Mouse (Mus musculus) embryonic facial prominence, embryonic 14.5 days (tissue): Measurements from ENCODE around the gene Vps33a. TPM values are rescaled to one million over a fixed set of nuclear protein-coding genes. Genes with fewer than 3 reads are reported as not detected.
"Not testable (repeated sequence)": the region's sequence is repeated elsewhere in the genome, so short reads cannot be mapped to it uniquely, and the experiment has no call there.

ENCODE experiments used
- ATAC-seq: fragments of 200-750 bp; cut with Nextera tagmentation; 2 replicates; pipeline ENCODE4 v1.8.0; 2017; ENCODE audit warnings: low read depth, moderate number of reproducible peaks, moderate TSS enrichment
- DNase-seq: peaks from one replicate; pipeline ENCODE4 v3.0.0-alpha.2; 2015; ENCODE audit warnings: low spot score
- H3K27ac ChIP-seq: fragments of 300-500 bp; sonication (generic); replicated peaks from 2 replicates; pipeline ENCODE4 v1.5.1; 2014; ENCODE audit warnings: low read depth, mild to moderate bottlenecking, low read length, moderate library complexity
- H3K27me3 ChIP-seq: fragments of 300-500 bp; sonication (generic); replicated peaks from 2 replicates; pipeline ENCODE4 v1.6.1; 2014; ENCODE audit warnings: low read length; ENCODE audit not compliant: control insufficient read depth, insufficient read depth
- H3K36me3 ChIP-seq: fragments of 300-500 bp; sonication (generic); 2 replicates; pipeline ENCODE4 v1.6.1; 2014; ENCODE audit warnings: low read length, mixed read lengths; ENCODE audit not compliant: control insufficient read depth, insufficient read depth
- H3K4me1 ChIP-seq: fragments of 300-500 bp; sonication (generic); 2 replicates; pipeline ENCODE4 v1.6.1; 2014; ENCODE audit warnings: antibody characterized with exemption, low read length; ENCODE audit not compliant: control insufficient read depth, insufficient read depth
- H3K4me2 ChIP-seq: fragments of 300-500 bp; sonication (generic); 2 replicates; pipeline ENCODE4 v1.6.1; 2014; ENCODE audit warnings: low read depth, mild to moderate bottlenecking, low read length, moderate library complexity, mixed read lengths
- H3K4me3 ChIP-seq: fragments of 300-500 bp; sonication (generic); 2 replicates; pipeline ENCODE4 v1.5.1; 2014; ENCODE audit warnings: low read depth, mild to moderate bottlenecking, low read length
- H3K9ac ChIP-seq: fragments of 300-500 bp; sonication (generic); 2 replicates; pipeline ENCODE4 v1.6.1; 2014; ENCODE audit warnings: low read depth, mild to moderate bottlenecking, low read length, moderate library complexity, mixed read lengths
- H3K9me3 ChIP-seq: fragments of 300-500 bp; sonication (generic); 2 replicates; pipeline ENCODE4 v1.6.1; 2016; ENCODE audit warnings: low read length; ENCODE audit not compliant: control insufficient read depth
- WGBS: fragments of 180-500 bp; shearing (Covaris S2); extraction: QIAGEN DNeasy Blood & Tissue Kit; methylation state at CpG from one replicate; pipeline ENCODE4 v1.1.7; 2014; 5-methylcytosine and 5-hydroxymethylcytosine counted together
- polyA plus RNA-seq: library from polyadenylated mRNA; unstranded; fragments of >200 nt; fragmentation: Nextera tagmentation; extraction: Ambion mirVana; gene quantifications from 2 replicates; pipeline ENCODE4 v1.2.1, GENCODE M21; 2014

The Vps33a gene
- polyA plus RNA-seq, 1 experiment from 2014 or later = 23.8 TPM

DNA sequence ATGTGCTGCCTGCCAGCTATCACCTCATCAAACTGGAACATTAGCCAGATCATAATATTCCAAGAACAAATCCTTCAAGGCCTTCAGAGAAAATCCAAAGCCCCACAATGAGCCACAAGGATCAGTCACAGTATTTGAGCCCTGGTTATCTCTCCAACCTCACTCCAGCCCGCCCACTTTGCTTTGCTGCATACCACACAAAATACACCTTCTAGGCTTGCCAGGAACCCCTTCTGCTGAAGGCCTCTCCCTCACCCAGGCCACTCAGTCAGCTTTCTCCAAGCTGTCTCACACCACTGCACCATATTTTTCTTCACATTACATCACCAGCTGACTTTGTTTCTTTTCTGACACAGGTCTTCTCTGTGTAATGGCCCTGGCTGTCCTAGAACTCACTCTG is 50.7 kb downstream of the Vps33a start:
- no peaks in the 10 kb centered on the region for H3K27me3 ChIP-seq
- H3K4me1 ChIP-seq = peaks cover 7% of the 10 kb centered on the region
- H3K36me3 ChIP-seq = peaks cover 22% of the 10 kb centered on the region
- no peaks in the 10 kb centered on the region for H3K9me3 ChIP-seq
- ATAC-seq (no peak), DNase-seq (no peak)
- no peak overlapping the region for H3K9ac ChIP-seq
- WGBS = 85% methylated on average over 1 of the region's 1 CpGs
- no peak overlapping the region for H3K4me3 ChIP-seq
- H3K4me2 ChIP-seq = no peak overlapping the region
- H3K27ac ChIP-seq = no peak overlapping the region

DNA sequence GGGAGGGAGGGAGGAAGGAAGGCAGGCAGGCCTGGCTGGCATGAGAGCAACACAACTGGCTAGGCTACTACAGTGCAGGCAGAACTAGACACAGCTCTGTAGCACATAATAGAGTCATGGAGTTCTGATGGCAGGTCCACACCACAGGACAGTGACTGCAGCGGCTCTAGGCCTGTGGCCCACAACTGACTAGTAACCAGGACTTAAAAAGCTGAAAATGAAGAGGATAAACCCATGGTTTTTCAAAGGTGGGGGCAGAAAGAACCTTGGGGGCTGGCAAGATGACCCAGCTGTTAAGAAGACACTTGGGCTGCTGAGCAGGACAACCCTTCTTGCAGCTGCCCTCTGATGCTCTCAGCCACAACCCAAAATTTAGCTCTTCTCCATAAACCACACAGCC is 51.2 kb downstream of the Vps33a start:
- Histone ChIP-seq H3K36me3 (peaks cover 24% of the 10 kb centered on the region), H3K4me3 (no peak overlapping the region), H3K9ac (0 out of 2 replicates have a peak overlapping the region, but pooled peaks have one; percentile 8), H3K4me1 (peaks cover 7% of the 10 kb centered on the region), H3K9me3 (no peaks in the 10 kb centered on the region), H3K27me3 (no peaks in the 10 kb centered on the region), H3K27ac (no peak overlapping the region), H3K4me2 (no peak overlapping the region)
- DNase-seq (no peak), ATAC-seq (no peak)
- WGBS = 100% methylated on average over 1 of the region's 1 CpGs

DNA sequence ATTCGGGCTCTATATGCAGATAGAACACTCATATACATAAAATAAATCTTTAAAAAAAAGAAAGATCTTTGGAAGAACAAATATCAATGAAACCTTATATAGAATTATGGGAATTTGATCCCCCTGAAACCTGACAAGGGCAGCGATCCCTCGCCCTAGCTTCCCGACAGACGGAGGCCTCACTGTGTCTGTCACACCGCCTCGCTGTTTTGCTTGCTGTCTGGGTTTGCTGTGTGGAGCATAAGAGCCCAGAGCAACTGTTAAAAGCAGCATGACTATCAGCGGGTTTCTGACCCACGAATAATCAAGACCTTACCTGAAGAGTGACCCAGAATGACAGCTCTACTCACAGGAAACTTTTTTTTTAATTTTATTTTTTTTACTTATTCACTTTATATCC is 52.2 kb downstream of the Vps33a start:
- Histone ChIP-seq H3K4me2 (no peak overlapping the region), H3K27ac (no peak overlapping the region), H3K27me3 (no peaks in the 10 kb centered on the region), H3K36me3 (peaks cover 34% of the 10 kb centered on the region), H3K9me3 (no peaks in the 10 kb centered on the region), H3K4me1 (peaks cover 7% of the 10 kb centered on the region), H3K9ac (no peak overlapping the region), H3K4me3 (no peak overlapping the region)
- DNase-seq = no peak
- whole genome bisulfite sequencing = 77% methylated on average over 9 of the region's 9 CpGs
- ATAC-seq = no peak

DNA sequence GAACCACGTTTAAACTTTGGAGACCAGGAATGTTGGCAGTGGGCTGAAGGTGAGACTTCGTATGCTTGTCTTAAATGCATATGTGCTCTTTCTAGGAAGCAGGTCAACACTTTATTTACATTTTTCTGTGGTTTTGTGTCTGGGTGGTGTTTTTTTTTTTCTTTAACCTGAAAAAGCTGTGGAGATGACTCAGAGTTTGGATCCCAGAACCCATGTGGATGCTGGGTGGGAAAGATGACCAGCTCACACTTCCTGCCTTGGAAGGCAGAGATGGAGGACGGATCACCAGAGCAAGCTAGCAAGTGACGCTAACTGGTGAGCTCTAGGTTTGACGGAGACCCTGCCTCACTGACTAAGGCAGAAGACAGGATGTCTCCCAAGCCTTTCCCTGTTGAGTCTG is 58.0 kb downstream of the Vps33a start:
- Histone ChIP-seq H3K9ac (no peak overlapping the region), H3K4me1 (no peaks in the 10 kb centered on the region), H3K27ac (no peak overlapping the region), H3K4me3 (no peak overlapping the region), H3K4me2 (no peak overlapping the region), H3K27me3 (no peaks in the 10 kb centered on the region), H3K36me3 (peaks cover 62% of the 10 kb centered on the region), H3K9me3 (no peaks in the 10 kb centered on the region)
- ATAC-seq (no peak), DNase-seq (no peak)
- 86% methylated on average over 5 of the region's 5 CpGs for WGBS

DNA sequence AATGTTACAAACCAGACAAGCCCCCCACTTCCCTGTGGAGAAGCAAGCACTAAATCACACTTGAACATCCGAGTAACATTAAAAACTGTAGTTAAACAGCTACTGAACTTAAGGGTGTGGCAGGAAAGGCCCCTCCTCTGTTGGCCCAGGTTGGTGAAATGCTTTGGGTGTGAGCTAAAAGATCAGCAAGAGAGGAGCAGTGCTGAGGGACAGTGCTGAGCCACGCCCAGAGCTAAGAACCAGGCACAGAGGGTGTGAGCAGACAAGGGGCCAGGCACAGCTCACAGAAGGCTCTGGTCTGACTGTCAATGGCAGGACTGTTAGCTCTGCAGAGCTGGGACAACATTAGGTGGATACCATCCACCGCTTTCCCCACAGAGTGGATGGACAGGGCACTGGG is 60.7 kb downstream of the Vps33a start:
- ATAC-seq = no peak
- H3K9ac ChIP-seq = no peak overlapping the region
- peaks cover 43% of the 10 kb centered on the region for H3K36me3 ChIP-seq
- H3K9me3 ChIP-seq = no peaks in the 10 kb centered on the region
- peaks cover 6% of the 10 kb centered on the region; the same call in 1 of the 2 replicates for H3K4me1 ChIP-seq
- no peak for DNase-seq
- H3K4me2 ChIP-seq = no peak overlapping the region
- H3K4me3 ChIP-seq = no peak overlapping the region
- WGBS = 71% methylated on average over 2 of the region's 3 CpGs
- no peak overlapping the region for H3K27ac ChIP-seq
- H3K27me3 ChIP-seq = peaks cover 13% of the 10 kb centered on the region; the same call in 1 of the 2 replicates

DNA sequence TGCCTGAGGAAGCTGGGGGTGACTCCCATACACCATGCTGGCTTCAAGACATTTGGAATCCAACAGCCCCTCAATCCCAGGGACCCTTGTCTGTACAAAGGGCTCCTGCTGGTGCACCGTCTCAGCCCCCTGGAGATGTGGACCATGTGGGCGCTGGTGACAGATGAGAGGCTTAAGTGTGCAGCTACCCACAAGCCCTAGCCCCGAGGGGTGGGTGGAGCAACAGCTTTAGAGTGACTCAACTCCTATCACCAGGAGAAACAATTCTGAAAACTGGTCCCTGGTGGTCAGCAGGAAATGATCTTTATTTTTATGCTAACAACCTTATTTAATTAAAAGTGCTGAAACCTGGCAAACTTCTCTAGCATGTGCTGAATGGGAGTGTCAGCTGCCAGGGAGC is 61.4 kb downstream of the Vps33a start:
- not testable (repeated sequence) for H3K4me3 ChIP-seq, DNase-seq, H3K27ac ChIP-seq, H3K4me1 ChIP-seq, ATAC-seq, H3K4me2 ChIP-seq, H3K9ac ChIP-seq, H3K9me3 ChIP-seq
- Histone ChIP-seq H3K36me3 (peaks cover 36% of the 10 kb centered on the region), H3K27me3 (peaks cover 13% of the 10 kb centered on the region; the same call in 1 of the 2 replicates)
- WGBS = 78% methylated on average over 3 of the region's 3 CpGs

DNA sequence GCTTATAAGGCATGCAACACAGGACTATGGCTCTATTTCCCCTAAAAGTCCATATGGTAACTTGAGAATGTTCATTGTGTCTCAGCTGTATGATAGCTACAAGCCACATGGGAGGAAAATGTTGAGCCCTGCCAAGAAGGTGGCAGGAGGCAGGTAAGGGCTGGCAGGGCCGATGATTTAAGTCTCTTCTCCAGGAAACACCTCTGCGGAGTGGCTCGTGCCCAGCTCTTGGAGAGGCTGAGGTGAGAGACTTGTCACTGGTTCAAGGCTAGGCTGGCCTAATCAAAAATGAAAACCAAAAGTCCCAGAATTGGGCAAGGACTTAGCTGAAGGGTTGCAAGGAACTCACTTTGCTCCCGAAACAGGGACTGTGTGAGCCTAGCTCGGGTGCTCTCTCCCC is 62.7 kb downstream of the Vps33a start, which contains the start of gene B3gnt4:
TSS of gene B3gnt4 (plus strand) at position 301 of the 400 bp plus-strand sequence.
- ATAC-seq (no peak), DNase-seq (no peak)
- H3K36me3 ChIP-seq = peaks cover 24% of the 10 kb centered on the region
- H3K9me3 ChIP-seq = no peaks in the 10 kb centered on the region
- H3K4me2 ChIP-seq = peak within 1 kb of the TSS; percentile 90; the same call in 1 of the 2 replicates
- no peak within 1 kb of the TSS for H3K9ac ChIP-seq
- H3K4me1 ChIP-seq = peaks cover 6% of the 10 kb centered on the region; the same call in 1 of the 2 replicates
- 79% methylated on average over 5 of the region's 5 CpGs for whole genome bisulfite sequencing
- H3K27ac ChIP-seq = no peak within 1 kb of the TSS
- H3K4me3 ChIP-seq = no peak within 1 kb of the TSS
- peaks cover 17% of the 10 kb centered on the region; the same call in 1 of the 2 replicates for H3K27me3 ChIP-seq

DNA sequence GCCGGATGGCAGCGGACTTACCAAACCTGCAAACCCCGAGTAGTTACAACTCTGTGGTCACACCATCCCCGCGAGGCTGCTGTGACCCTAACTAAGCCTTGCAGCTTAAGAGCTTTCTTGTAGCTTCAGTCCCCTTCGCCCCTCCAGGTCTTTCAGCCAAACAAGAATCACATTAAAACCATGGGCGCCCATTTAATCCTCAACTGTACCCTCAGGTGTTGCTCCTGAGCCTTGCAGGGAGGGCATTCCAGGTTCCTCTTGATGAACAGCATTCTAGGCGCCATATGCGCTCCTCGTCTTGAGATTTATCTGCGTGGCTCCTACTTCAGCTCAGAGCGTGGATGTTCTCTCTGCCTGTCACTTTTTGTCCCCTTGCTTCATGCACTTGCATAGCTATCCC is 63.9 kb downstream of the Vps33a start:
- ATAC-seq (no peak), DNase-seq (no peak)
- Histone ChIP-seq H3K4me1 (peaks cover 6% of the 10 kb centered on the region; the same call in 1 of the 2 replicates), H3K9me3 (no peaks in the 10 kb centered on the region), H3K27ac (no peak overlapping the region), H3K36me3 (peaks cover 18% of the 10 kb centered on the region), H3K4me2 (peak overlapping the region; percentile 90), H3K27me3 (peaks cover 17% of the 10 kb centered on the region; the same call in 1 of the 2 replicates), H3K9ac (peak overlapping the region; percentile 63), H3K4me3 (peak overlapping the region; percentile 69)
- WGBS = 4% methylated on average over 12 of the region's 12 CpGs
